ENCODE assay signal across 8 mouse cellular contexts in genomic region chr4:149255277-149256270, GRCm38 (mm10). TPM values are rescaled to one million over a fixed set of nuclear protein-coding genes. Genes with fewer than 3 reads are reported as not detected.
DNase-seq lines count a peak whose midpoint lies in the region; ATAC-seq lines count a peak whose summit lies in the region.

No protein-coding gene starts in this region.

- ATAC-seq in kidney, embryonic 16.5 days (ENCODE audit: low FRiP score, low TSS enrichment): no peak
- peak; percentile 94 for ATAC-seq in neural tube, embryonic 12.5 days (ENCODE audit: low FRiP score, low read depth)

- H3K9me3 ChIP-seq in kidney, embryonic 16.5 days (ENCODE audit: low read length): no peaks in the 10 kb centered on the region
- H3K9me3 ChIP-seq in hindbrain, embryonic 10.5 days: no peaks in the 10 kb centered on the region
- H3K9me3 ChIP-seq in neural tube, embryonic 12.5 days: no peaks in the 10 kb centered on the region

- 42% methylated on average over 13 of the region's 13 CpGs for WGBS in kidney, embryonic 16.5 days
- 34% methylated on average over 13 of the region's 13 CpGs for WGBS in hindbrain, embryonic 10.5 days
- WGBS in neural tube, embryonic 12.5 days: 12% methylated on average over 13 of the region's 13 CpGs

- intact Hi-C loops in left cerebral cortex, postnatal 4 days (cut with DNase I): loop anchor here (5.0 kb wide), 1 partner anchor 48 kb away; no protein-coding TSS in a partner anchor

- no peak overlapping the region for H3K4me3 ChIP-seq in kidney, embryonic 16.5 days (ENCODE audit: low read length)
- peak overlapping the region; percentile 30 for H3K4me3 ChIP-seq in hindbrain, embryonic 10.5 days
- H3K4me3 ChIP-seq in neural tube, embryonic 12.5 days: no peak overlapping the region

- no peak overlapping the region for H3K4me2 ChIP-seq in kidney, embryonic 16.5 days (replicated peaks; ENCODE audit: low read depth, low read length)
- H3K4me2 ChIP-seq in neural tube, embryonic 12.5 days (replicated peaks): peak overlapping the region; percentile 30; the same call in 1 of the 2 replicates

- H3K4me1 ChIP-seq in kidney, embryonic 16.5 days (ENCODE audit: insufficient read depth, low read length): no peaks in the 10 kb centered on the region
- peaks cover 27% of the 10 kb centered on the region for H3K4me1 ChIP-seq in hindbrain, embryonic 10.5 days (replicated peaks)
- H3K4me1 ChIP-seq in neural tube, embryonic 12.5 days: peaks cover 22% of the 10 kb centered on the region

- H3K36me3 ChIP-seq in kidney, embryonic 16.5 days (ENCODE audit: insufficient read depth, low read length): peaks cover 14% of the 10 kb centered on the region
- peaks cover 76% of the 10 kb centered on the region for H3K36me3 ChIP-seq in hindbrain, embryonic 10.5 days
- H3K36me3 ChIP-seq in neural tube, embryonic 12.5 days: peaks cover 48% of the 10 kb centered on the region

- DNase-seq in kidney, adult 11 months: no peak
- peak; percentile 80 for DNase-seq in embryo, embryonic 10.5 days (ENCODE audit: low spot score)
- DNase-seq in hindbrain, embryonic 10.5 days (ENCODE audit: low spot score): peak; percentile 38
- DNase-seq in ovary, postnatal 36 days (ENCODE audit: low spot score): no peak
- DNase-seq in right cerebral cortex, adult 2 months (ENCODE audit: low spot score in 2 of 2): no peak
- no peak for DNase-seq in left cerebral cortex, postnatal 4 days

- H3K27me3 ChIP-seq in kidney, embryonic 16.5 days (ENCODE audit: insufficient read depth, low read length): no peaks in the 10 kb centered on the region
- H3K27me3 ChIP-seq in hindbrain, embryonic 10.5 days (ENCODE audit: insufficient read depth, poor library complexity, severe bottlenecking): no peaks in the 10 kb centered on the region
- no peaks in the 10 kb centered on the region for H3K27me3 ChIP-seq in neural tube, embryonic 12.5 days (replicated peaks)

- no peak overlapping the region for H3K9ac ChIP-seq in kidney, embryonic 16.5 days (replicated peaks; ENCODE audit: low read length)
- no peak overlapping the region for H3K9ac ChIP-seq in neural tube, embryonic 12.5 days

- 0 out of 2 replicates have a peak overlapping the region, but pooled peaks have one; percentile 13 for H3K27ac ChIP-seq in kidney, embryonic 16.5 days (ENCODE audit: low read length)
- peak overlapping the region; percentile 88 for H3K27ac ChIP-seq in hindbrain, embryonic 10.5 days
- H3K27ac ChIP-seq in neural tube, embryonic 12.5 days: peak overlapping the region; percentile 74

RNA-seq across cellular contexts. Expression of gene Kif1b, which starts 51.9 kb away (rescaled TPM):
- 25.7 and 29.9 TPM in 2 replicates for polyA plus RNA-seq in kidney, embryonic 16.5 days (2015; fragmentation: Nextera tagmentation; extraction: Ambion mirVana)
- 77.1 and 90.9 TPM in 2 replicates for polyA plus RNA-seq in hindbrain, embryonic 10.5 days (2016; fragmentation: Nextera tagmentation; extraction: Ambion mirVana)
- 111 and 136 TPM in 2 replicates for polyA plus RNA-seq in neural tube, embryonic 12.5 days (2016; fragmentation: Nextera tagmentation; extraction: Ambion mirVana)
- 100 to 1,000 TPM; 420 to 423 TPM for total RNA-seq in left cerebral cortex, postnatal 4 days (2021)

Comparison
In these comparisons a context has a peak if more than half of its experiments do, and no peak if none do; other contexts are left out.
1. H3K27ac ChIP-seq: peak in every context shown above with its lines; median percentile 88 in hindbrain, embryonic 10.5 days; 74 in neural tube, embryonic 12.5 days; 13 in kidney, embryonic 16.5 days.
2. DNase-seq: peak in embryo, embryonic 10.5 days (single experiment) and hindbrain, embryonic 10.5 days (single experiment); none in kidney, adult 11 months (single experiment), ovary, postnatal 36 days (single experiment), right cerebral cortex, adult 2 months (0 of 2) and left cerebral cortex, postnatal 4 days (single experiment).